Mouse (Mus musculus) forelimb bud, embryonic 11.5 days (tissue): ENCODE data around the gene Fbxo4.

Experiments used
- DNase-seq: peaks from one replicate; pipeline ENCODE4 v3.0.0-alpha.2; 2012; ENCODE audit warnings: low read depth, low spot score

Gene Fbxo4

GRCm38 (mm10) chr15:3979871-3980270 is 498 bp upstream of the Fbxo4 start:
- DNase-seq: no peak

GRCm38 (mm10) chr15:3978279-3978678 is 1.1 kb downstream of the Fbxo4 start:
- no peak for DNase-seq

- DNase-seq: no peak
Measured at GRCm38 (mm10) chr15:3973300-3973699, 6.1 kb downstream of the Fbxo4 start.

- no peak for DNase-seq
Measured at GRCm38 (mm10) chr15:3970193-3970592, 9.2 kb downstream of the Fbxo4 start.

GRCm38 (mm10) chr15:3969743-3970142 is 9.6 kb downstream of the Fbxo4 start:
- no peak for DNase-seq

- DNase-seq: no peak
Measured at GRCm38 (mm10) chr15:3962251-3962650, 17.1 kb downstream of the Fbxo4 start.

GRCm38 (mm10) chr15:3960094-3960493 is 19.3 kb downstream of the Fbxo4 start:
- DNase-seq: no peak

- DNase-seq: peak; percentile 34
Measured at GRCm38 (mm10) chr15:3957982-3958381, 21.4 kb downstream of the Fbxo4 start.

- no peak for DNase-seq
Measured at GRCm38 (mm10) chr15:3954971-3955370, 24.4 kb downstream of the Fbxo4 start.

GRCm38 (mm10) chr15:3938132-3938531 is 41.2 kb downstream of the Fbxo4 start:
- no peak for DNase-seq

- DNase-seq: no peak
Measured at GRCm38 (mm10) chr15:3936056-3936455, 43.3 kb downstream of the Fbxo4 start.

- no peak for DNase-seq
Measured at GRCm38 (mm10) chr15:3933466-3933865, 45.9 kb downstream of the Fbxo4 start.

- no peak for DNase-seq
Measured at GRCm38 (mm10) chr15:3931931-3932330, 47.4 kb downstream of the Fbxo4 start.
